Mouse (Mus musculus) kidney, postnatal 4 days (tissue): ENCODE measurements around the gene Arglu1.

Experiments
- DNase-seq, 2 experiments: peaks; one replicate each; pipeline ENCODE4 v3.0.0; 2021; ENCODE audit warnings: mixed read lengths in 2 of 2

Gene Arglu1

GRCm38 (mm10) chr8:8690146-8691092, at the start of gene Arglu1:
Arglu1 (minus strand) TSS chr8:8690521.
- peak; percentile 99 for DNase-seq

- DNase-seq: no peak
Measured at GRCm38 (mm10) chr8:8737271-8737670, 47.0 kb upstream of the Arglu1 start.

- DNase-seq: no peak
Measured at GRCm38 (mm10) chr8:8736826-8737225, 46.5 kb upstream of the Arglu1 start.

GRCm38 (mm10) chr8:8733804-8734203, 43.5 kb upstream of the Arglu1 start:
- DNase-seq: peak; percentile 18 to 20

GRCm38 (mm10) chr8:8728643-8729042, 38.3 kb upstream of the Arglu1 start:
- DNase-seq: no peak

DNA sequence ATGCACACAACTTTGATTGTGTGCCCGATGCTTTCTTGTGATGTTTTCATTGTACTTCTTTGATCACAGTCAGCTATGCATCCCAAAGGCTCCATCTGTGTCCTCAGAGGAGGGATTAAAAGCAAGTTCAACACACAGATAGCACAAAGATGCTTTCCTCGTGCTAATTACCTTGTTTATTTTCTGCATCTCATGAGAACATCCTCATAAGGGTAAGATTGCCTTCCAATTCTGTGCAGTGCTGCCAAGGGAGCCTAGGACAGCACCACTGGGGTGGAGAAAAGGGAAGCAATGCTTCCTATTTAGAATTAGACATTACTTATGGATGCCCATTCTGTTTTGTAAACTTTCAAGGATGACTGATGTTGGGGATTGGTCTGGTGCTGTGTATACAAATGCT, 36.2 kb upstream of the Arglu1 start:
- no peak for DNase-seq

DNA sequence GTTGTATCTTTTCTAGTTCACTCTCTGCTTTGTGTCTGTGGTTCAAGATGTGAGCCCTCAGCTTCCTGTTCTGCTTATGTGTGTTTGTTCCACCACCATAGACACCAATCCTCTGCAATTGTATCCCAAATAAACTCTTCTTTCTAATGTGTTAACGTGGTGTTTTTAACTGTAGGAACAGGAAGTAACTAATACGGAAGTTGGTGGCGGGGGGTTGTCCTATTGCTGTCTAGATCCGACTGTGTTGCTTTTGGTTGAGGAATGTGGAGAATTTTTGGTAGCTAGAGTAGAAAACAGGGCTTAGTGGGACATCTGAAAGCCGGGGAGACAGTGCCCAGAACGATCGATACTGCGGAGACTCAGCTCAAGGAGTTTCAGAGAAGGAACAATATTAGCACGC, 14.5 kb upstream of the Arglu1 start:
- DNase-seq: no peak

DNA sequence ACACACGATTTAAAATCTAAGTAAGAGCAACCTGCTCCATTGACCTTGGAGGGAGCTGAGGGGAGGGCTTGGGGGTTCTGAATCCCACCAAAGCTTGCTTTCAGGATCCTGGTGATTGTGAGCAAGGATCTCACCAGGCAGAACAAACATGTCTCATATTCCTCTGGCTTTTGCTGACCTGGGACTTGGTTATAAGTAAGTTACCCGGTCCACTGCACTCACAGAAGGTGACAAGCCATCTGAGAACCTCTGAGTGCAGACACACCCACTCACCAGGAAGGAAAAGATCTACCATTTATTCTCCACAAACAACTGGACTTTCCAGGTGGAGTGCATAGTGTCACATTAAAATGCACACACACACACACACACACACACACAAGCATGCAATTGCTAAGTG, 13.3 kb upstream of the Arglu1 start:
- DNase-seq: peak in 1 of 2 experiments; percentile 15

DNA sequence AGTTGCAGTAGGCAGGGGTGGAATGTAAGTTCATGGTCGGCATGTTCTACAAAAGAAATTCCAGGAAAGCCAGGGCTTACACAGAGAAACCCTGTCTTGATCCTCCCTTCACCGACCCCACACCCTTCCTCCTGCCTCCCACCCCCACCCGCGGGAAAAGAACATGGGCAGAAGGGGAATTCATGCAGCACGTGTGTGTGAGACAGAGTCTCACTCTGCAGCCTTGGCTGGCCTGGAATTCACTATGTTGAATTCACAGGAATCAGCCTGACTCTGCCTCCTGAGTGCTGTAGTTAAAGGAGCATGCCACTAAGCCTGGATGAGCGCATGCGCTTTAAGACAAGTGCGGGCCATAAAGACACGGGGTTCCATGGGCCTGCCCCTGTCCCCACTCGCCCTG, 10.5 kb upstream of the Arglu1 start:
- DNase-seq: no peak

DNA sequence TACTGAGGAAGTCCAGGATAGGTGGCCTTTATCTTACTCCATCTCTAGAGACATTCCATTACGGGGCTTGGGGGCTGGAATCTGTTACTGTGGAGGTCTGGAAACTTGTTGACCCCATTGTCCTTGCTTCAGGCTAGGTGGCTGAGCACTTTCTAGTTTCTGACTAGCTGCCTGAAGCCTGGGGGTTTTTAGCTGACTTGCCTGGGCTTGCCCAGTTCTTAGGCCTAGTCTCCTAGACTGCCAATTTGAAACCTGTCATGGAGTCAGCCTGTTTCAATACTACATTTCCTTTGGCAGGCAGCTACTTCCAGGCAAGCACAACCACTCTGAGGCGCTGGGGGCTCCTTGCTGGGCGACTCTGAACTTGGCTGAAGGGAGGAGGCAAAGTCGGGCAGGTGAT, 9.9 kb upstream of the Arglu1 start:
- no peak for DNase-seq

GRCm38 (mm10) chr8:8689454-8690145, 721 bp downstream of the Arglu1 start:
- peak; percentile 75 to 84 for DNase-seq

DNA sequence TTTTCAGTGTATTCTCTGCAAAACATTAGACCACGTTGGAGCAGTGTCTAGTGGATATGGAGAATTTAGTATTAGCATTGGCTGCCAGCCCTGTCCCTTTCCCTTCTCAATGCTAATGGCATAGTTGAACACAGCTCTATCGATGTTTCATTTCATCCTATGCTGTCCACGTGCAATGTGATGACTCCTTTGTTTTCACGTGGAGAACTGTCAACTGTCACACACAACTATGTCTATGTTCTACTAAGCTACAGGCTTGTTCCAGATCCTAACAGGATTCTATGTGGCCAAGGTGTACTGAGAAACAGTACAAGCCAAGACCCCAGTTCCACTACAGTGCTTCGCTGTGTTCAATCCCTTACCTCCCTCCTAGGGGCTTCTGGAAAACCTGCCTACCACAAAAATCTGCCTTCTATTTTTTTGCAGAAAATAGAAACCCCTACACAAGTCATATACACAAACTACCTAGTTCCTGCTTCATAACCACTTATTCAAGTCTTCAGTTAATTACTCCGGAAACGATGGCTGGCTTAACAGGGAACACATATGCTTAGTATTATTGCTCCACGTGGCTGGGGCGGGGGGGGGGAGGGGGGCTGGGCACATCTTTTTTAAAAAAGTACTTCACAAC, 1.4 kb downstream of the Arglu1 start:
- no peak for DNase-seq

DNA sequence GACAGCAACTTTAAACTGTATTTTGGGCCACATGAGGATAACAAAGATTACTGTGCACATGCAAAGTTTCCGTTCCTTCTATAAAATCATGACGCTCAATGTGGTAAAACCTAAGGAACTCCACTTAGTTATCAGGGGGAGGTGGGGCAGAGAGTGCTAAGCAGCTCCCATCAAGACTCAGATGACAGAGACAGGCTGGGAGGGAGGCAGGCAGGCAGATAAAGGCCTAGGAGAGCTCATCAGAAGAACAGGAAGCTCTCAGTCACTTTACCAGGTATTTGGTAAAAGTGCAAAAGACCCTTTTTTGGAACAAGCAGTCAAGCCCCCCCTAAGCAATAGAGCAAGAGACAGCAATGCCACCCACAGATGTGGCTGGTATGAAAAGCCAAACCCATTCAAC, 4.8 kb downstream of the Arglu1 start:
- DNase-seq: no peak

- DNase-seq: no peak
Measured at GRCm38 (mm10) chr8:8682697-8683096, 7.6 kb downstream of the Arglu1 start.

DNA sequence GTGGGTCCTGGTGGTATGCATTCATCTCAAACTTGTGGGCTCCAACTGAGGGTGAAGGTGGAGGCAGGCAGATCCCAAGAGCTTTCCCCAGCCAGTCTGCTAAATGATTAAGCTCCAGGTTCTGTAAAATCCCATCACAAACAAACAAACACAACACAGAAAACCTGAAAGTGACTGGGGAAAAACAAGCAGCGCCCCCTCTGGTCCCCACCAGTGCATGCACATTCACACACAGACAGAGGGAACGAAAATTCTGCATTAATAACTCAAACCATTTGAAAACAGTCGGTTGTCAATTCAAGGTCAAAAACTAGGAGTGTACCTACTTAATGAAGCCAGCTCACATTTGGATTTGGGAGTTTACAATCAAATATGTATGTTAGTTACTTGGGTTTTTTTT, 12.1 kb downstream of the Arglu1 start:
- DNase-seq: no peak

- no peak for DNase-seq
Measured at GRCm38 (mm10) chr8:8674864-8675263, 15.5 kb downstream of the Arglu1 start.

DNA sequence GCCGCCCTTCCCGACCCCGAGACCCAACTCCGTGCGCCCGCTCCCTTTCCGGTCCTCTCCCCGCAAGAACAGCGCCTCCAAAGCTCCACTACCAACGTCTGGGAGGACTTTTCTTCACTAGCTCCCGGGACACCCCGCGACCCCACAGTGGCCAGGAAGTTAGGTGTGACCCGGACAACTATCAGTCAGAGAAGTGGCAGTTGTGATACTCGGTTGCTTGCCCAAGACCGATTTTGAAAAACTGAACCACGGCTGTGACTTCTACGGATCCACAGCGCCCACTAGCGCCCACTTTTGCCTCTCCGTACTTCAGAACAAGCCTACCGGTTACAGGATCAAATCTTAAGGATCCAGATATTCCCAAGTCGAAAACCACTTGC, 28.6 kb downstream of the Arglu1 start:
- peak; percentile 96 for DNase-seq

DNA sequence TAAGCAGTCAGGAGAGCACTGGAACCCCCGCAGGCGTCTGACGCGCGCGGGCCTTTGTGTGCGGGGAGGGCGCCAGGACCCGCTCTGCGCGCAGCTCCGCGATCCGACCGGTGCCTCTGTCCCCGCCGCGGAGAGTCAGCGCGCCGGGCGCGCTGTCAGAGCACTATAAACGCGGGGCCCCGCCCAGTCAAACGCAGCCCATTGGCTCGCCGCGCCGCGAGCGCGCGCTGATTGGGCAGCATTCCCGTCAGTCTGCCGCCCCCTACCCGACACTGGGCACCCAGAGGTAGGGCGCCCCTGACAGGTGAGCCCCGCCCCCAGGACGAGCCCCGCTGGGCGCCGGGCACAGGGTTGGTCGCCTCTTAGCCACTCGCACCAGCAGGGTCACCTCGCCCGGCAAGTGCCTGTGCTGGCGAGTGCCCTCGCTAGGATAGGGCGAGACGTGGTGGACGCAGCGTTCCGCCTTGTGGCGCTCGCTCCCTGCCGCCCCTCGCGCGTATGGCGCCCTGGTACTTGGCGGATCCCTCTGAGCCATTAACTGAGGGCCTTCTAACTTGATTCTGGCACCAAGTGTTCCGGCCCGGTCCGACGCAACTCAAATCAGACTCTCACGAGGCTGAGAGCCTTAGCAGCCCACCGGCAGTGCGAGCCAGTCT, 29.1 kb downstream of the Arglu1 start, which contains the start of gene Efnb2:
TSS of gene Efnb2 (minus strand) at position 140 of the 656 bp plus-strand sequence.
- peak; percentile 97 to 98 for DNase-seq

DNA sequence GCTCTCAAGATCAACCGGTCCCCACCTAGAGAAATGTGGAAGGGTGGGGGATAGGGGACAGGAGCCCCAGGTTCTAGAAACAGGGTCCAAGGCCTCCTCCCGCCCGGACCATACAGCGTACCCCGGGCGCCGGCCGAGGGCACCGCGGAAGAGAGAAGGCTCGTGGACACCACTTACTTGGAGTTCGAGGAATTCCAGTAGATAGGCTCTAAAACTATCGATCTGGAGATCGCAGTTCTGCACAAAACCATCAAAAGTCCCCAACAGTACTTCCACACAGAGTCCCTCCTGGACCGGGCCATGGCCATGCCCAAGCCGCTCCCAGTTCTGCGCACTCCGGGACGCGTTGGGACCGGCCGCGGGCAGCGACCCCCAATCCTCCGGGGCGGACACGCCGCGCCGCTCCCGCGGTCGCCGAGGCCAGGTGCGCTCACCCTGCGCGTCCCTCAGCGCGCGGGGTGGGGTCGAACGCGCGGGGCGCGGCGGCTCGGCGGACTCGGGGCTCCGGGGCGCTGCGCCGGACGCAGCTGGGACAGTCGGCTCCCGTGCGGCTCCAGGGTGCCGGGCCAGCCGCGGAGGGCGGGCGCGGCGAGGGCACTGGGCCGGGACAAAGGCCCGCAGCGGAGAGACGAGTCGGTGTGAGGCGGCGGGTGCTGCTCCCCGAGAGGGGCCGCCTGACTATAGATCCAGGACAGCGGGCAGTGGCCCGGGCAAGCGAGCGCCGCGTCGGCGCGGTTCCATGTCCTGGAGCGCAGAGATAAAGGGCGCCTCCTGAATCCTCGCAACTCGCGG, 29.8 kb downstream of the Arglu1 start:
- no peak for DNase-seq

GRCm38 (mm10) chr8:8659503-8660306, 30.6 kb downstream of the Arglu1 start:
- DNase-seq: peak; percentile 59 to 73
